Comparison of ENCODE assay signal across 22 mouse cellular contexts in genomic region chr1:182481138-182481537, GRCm38 (mm10). TPM values are rescaled to one million over a fixed set of nuclear protein-coding genes. Genes with fewer than 3 reads are reported as not detected.
DNase-seq lines count a peak whose midpoint lies in the region; ATAC-seq and TF ChIP-seq lines count a peak whose summit lies in the region.
"Had no signal": no experiment of that assay in that cellular context is flagged by ENCODE, and none has a peak within 500 bp of the region (broad histone marks: within the 10 kb centered on the region; RNA-seq: fewer than 3 reads in every experiment).

No protein-coding gene starts in this region.

- H3K4me3 ChIP-seq in kidney, embryonic 15.5 days (replicated peaks), result no peak overlapping the region
- no peak overlapping the region for H3K4me3 ChIP-seq in kidney, postnatal 0 days (replicated peaks; ENCODE audit: low read depth, low read length)
- H3K4me3 ChIP-seq: embryonic facial prominence, embryonic 13.5 days; embryonic facial prominence, embryonic 15.5 days; erythroblast, embryonic 14.5 days; forebrain, embryonic 10.5 days; forebrain, embryonic 12.5 days had no signal

- H3K27me3 ChIP-seq in kidney, embryonic 15.5 days, result no peaks in the 10 kb centered on the region
- H3K27me3 ChIP-seq in kidney, postnatal 0 days (ENCODE audit: insufficient read depth, low read length), result no peaks in the 10 kb centered on the region
- H3K27me3 ChIP-seq: embryonic facial prominence, embryonic 13.5 days; embryonic facial prominence, embryonic 15.5 days; forebrain, embryonic 12.5 days had no signal

- TF ChIP-seq CTCF in kidney, postnatal 0 days (IDR thresholded peaks at IDR 0.05; ENCODE audit: low read depth), result no peak

- ATAC-seq in kidney, embryonic 15.5 days (replicated peaks; ENCODE audit: low FRiP score), result no peak
- ATAC-seq in kidney, postnatal 0 days (replicated peaks; ENCODE audit: low FRiP score, low read depth), result no peak
- ATAC-seq: forebrain, embryonic 14.5 days had no signal

- DNase-seq in kidney, adult 11 months, result no peak
- no peak for DNase-seq in kidney, postnatal 0 days (ENCODE audit: low spot score)
- no peak for DNase-seq in kidney, postnatal 4 days
- DNase-seq in lung, postnatal 36 days, result peak; percentile 52
- DNase-seq in lung, postnatal 14 days, result no peak
- DNase-seq: adrenal gland, adult 2 months; adrenal gland, postnatal 10 days; adrenal gland, postnatal 25 days; cerebellum, adult 11 months; cerebellum, adult 18-20 months; cerebellum, adult 8-10 months; cerebellum, adult 9-11 months; cerebellum, postnatal 14 days; cerebellum, postnatal 36 days; embryo, embryonic 11 days had no signal

- H3K4me2 ChIP-seq in kidney, embryonic 15.5 days, result no peak overlapping the region
- H3K4me2 ChIP-seq in kidney, postnatal 0 days (ENCODE audit: low read length), result no peak overlapping the region
- H3K4me2 ChIP-seq: embryonic facial prominence, embryonic 13.5 days; embryonic facial prominence, embryonic 15.5 days; forebrain, embryonic 12.5 days had no signal

- H3K36me3 ChIP-seq in kidney, embryonic 15.5 days, result peaks cover 95% of the 10 kb centered on the region
- peaks cover 32% of the 10 kb centered on the region for H3K36me3 ChIP-seq in kidney, postnatal 0 days (ENCODE audit: insufficient read depth, low read length)

- peaks cover 48% of the 10 kb centered on the region for H3K4me1 ChIP-seq in kidney, embryonic 15.5 days
- peaks cover 10% of the 10 kb centered on the region for H3K4me1 ChIP-seq in kidney, postnatal 0 days (replicated peaks; ENCODE audit: insufficient read depth, low read length)
- H3K4me1 ChIP-seq: embryonic facial prominence, embryonic 13.5 days; embryonic facial prominence, embryonic 15.5 days; forebrain, embryonic 10.5 days; forebrain, embryonic 12.5 days had no signal

- H3K9me3 ChIP-seq in kidney, embryonic 15.5 days (replicated peaks), result no peaks in the 10 kb centered on the region
- H3K9me3 ChIP-seq in kidney, postnatal 0 days (replicated peaks; ENCODE audit: low read length), result no peaks in the 10 kb centered on the region
- H3K9me3 ChIP-seq: embryonic facial prominence, embryonic 13.5 days; embryonic facial prominence, embryonic 15.5 days; forebrain, embryonic 10.5 days; forebrain, embryonic 12.5 days had no signal

- peak overlapping the region; percentile 86 for H3K27ac ChIP-seq in kidney, embryonic 15.5 days
- H3K27ac ChIP-seq in kidney, postnatal 0 days, result peak overlapping the region; percentile 82
- H3K27ac ChIP-seq: embryonic facial prominence, embryonic 13.5 days; embryonic facial prominence, embryonic 15.5 days; forebrain, embryonic 10.5 days; forebrain, embryonic 12.5 days had no signal

- WGBS in kidney, embryonic 15.5 days, result 89% methylated on average over 7 of the region's 7 CpGs
- 87% methylated on average over 7 of the region's 7 CpGs for WGBS in kidney, postnatal 0 days

- no peak overlapping the region for H3K9ac ChIP-seq in kidney, embryonic 15.5 days
- H3K9ac ChIP-seq in kidney, postnatal 0 days (ENCODE audit: low read depth, low read length), result no peak overlapping the region
- H3K9ac ChIP-seq: embryonic facial prominence, embryonic 13.5 days; embryonic facial prominence, embryonic 15.5 days; forebrain, embryonic 12.5 days had no signal

RNA-seq across cellular contexts. Expression of gene Capn2, which starts 36.3 kb away (rescaled TPM):
- 119 and 126 TPM in 2 replicates for polyA plus RNA-seq in kidney, embryonic 15.5 days (2015; fragmentation: Nextera tagmentation; extraction: Ambion mirVana)
- 95.1 and 106 TPM in 2 replicates for polyA plus RNA-seq in kidney, postnatal 0 days (2015; fragmentation: Nextera tagmentation; extraction: Ambion mirVana)
